Mouse (Mus musculus) mesoderm, embryonic 11.5 days (tissue): Measurements from ENCODE around the gene Relt.

Source experiments
- DNase-seq: peaks from one replicate; pipeline ENCODE4 v3.0.0-alpha.2; 2012; ENCODE audit warnings: low read depth, low spot score

Relt gene

DNA sequence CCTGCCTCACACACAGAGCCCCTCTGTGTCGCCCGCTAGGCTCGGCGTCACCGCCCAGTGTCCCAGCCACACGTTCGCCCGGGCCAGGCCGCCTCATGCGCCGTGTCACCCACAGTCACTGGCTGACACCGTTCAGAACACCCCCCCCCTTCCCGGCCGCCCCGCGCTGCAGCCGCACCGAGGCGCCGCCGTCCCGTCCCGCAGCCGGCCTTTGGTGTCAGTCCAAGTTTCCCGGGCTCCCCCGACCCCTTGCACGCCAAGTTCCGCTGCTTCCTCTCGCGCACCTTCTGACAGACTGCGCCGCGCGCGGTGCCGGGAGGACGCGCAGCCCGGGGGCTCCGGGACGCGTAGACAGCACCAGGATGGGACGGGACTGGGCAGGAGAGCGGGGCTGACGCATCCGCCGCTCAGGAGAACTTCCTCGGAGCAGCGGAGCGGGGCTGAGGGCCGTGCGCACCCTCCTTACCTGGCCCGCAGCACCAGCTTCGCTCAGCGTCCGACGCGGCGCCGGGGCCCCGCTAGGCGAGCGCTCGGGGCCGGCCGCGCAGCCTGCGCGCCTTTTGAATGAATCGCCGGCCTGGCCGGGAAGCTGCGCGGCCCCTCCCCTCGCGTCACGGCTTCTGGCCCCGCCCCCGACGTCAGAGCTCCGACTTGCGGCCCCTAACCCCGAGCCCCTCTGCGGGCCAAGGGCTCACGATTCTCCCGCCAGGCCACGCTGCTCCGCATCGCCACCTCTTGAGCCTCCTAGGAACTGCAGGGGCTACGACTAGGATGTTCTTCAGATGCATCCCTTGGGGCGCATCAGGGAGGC is at the start of gene Relt:
Relt (minus strand) TSS at position 619 of the 811 bp plus-strand sequence.
- peak; percentile 96 for DNase-seq

DNA sequence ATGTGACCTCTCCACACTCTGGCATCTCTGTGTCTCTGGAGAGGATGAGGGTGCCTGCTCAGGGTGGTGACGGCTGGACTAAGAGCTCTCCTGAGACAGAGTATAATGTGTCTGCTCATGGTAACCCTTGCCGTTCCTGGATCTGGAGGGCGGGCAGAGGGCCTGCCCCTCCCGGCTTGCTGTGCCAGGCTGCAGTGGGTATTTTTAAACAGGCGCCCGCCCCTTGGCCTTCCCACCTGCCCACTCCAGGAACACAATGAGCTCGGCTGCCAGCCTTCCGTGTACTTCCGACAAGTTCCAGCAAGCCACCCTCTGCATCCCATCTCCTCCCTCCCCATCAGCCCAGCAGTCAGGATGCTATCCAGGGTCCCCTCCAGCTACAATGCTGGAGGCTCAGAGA is 48.5 kb upstream of the Relt start:
- DNase-seq = no peak

DNA sequence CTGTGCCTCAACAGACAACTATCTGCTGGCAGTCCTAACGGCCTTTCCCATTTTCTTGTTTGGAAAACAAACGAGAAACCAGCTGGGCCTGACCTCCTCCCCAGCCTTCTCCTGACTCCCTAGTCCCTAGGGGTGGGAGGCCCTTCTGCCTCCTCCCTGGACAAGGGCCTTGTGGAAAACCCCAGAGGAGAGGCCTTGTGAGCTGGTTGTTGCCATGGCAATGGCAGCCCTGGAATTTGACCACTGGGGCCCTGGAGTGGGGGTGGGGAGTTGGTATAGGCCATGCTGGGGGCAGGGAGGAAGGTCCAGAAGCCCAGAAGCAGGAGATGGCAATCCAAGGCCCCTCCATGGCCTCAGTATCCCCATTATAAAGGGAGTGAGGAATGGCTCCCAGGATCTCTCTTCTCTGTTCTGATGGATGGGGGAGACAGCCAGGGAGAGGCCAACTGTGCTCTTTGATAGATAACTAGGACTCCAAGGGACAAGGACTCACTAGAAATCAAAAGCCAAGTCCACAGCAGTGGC is 48.1 kb upstream of the Relt start:
- peak; percentile 71 for DNase-seq

DNA sequence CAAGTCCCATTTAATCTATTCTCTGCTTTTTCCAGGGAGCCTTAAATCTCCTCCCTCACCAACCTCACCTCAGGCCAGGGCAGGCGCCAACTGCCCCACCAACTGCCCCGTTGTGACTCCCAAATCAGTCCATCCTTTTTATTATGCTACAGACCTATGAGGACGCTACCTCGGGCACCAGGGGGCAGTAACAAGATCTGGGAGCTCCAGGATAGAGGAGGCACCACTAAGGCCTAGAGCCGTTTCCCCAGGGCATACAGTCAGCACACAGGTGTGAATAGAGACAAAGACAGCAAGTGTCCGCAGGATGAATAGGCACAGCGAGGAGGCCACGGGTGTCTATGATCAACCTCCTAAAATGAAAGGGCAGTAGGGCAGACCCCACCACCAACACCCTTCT is 45.3 kb upstream of the Relt start:
- no peak for DNase-seq

DNA sequence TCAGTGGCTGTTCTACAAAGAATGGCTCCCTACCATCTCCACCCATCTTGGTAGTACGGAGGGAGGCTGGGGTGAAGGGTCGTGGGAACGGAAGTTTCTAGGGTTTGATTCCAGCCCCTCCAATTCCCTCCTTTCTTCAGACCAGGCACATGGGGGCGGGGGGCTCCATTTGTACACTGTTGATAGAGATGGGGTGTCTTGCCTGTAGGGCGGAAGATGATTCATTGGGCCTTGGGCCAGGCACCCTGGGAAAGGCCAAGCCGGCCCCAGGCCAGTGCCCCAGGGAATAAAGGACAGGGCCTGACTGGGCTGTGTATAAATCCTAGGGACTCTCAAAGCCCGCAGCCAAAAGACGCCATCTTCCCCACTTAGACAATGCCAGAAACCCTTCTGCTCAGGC is 44.8 kb upstream of the Relt start:
- DNase-seq = no peak

DNA sequence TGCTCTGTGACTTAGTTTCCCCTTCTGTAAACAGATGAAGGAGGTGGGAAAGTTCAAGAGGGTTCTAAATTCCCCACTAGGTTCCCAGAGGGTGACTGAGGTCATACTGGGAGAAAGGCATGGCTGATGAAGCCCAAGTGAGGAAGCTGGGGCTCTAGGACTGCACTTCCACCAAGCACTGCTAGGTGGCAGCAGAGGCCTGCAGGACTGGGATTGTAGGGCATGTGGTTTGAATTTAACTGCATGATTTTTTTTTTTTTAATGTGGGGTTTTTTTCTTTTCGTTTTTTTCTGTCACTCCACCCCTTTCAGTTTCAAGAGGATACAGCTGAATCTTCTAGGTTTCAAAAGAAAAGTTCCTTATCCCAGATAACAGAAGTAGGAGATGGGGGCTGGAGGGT is 44.0 kb upstream of the Relt start:
- peak; percentile 85 for DNase-seq

DNA sequence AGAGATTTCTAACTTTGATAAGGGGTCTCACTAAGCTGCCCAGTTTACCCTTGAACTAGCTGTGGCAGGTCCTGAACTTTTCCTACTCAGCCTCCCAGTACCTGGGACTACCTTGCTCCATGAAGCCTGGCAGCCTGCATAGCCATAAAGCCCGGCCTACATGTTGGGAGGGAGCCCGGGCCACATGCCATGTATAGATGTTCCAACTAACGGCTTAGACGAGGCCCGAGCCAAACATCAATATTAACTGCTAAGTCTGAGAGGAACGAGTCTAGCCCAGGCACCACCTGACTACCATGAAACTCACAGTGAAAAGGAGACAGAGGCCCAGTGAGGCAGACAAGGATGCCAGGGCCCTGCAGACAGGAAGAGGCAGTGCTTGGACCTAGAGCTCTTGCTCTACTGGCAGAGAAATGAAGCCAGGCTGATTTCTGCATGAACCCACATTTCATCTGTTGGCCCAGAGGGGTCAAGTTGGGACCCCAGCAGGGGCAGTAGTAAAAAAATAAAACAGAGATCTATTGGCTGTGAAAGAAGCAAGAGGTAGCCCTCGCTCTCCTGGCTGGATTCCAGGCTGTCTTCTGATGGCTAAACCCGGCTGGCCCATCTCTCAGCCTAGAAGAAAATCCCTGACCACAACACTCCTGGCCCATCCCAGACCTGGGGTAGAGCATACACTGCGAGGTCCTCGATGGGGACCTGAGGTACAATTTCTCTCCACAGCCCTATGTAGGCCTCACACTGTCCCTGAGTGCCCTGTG is 43.0 kb upstream of the Relt start:
- DNase-seq = no peak

DNA sequence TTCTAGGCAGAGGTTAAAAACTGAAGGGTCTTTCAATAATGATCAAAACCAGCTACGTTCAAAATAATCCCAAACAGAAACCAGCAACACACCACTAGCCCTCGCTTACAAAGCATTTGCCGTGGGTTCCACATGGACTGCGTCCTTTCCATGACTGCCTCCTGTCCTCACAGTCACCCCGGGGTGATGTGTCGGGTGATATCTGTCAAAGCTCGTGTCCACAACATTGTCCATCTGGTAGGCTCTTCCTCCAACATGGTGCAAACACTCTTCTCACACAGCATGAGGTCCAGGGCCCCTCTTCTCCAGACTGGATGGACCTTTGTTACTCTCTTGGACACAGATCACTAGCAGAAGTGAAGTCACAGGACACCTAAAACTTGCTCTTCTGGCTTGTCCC is 41.8 kb upstream of the Relt start:
- DNase-seq = no peak

DNA sequence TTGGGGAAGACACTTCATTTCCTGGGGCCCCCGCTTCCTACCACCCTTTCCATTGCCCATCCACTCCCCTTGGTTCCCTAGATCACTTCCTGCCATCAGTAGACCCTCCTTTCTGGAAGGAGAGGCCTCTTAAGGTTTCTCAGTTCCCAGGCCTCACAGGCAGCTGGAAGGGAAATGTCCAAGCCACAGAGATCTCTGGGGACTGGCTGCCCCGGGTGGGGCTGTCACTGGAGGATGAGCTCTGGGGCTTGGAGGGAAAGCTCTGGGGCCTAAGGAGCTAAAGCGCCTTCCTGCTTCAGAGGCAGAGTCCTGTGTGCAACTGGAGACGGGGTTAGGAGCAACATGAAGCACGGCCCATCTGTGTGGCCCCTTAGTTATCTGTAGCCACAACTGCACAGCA is 41.4 kb upstream of the Relt start:
- no peak for DNase-seq

DNA sequence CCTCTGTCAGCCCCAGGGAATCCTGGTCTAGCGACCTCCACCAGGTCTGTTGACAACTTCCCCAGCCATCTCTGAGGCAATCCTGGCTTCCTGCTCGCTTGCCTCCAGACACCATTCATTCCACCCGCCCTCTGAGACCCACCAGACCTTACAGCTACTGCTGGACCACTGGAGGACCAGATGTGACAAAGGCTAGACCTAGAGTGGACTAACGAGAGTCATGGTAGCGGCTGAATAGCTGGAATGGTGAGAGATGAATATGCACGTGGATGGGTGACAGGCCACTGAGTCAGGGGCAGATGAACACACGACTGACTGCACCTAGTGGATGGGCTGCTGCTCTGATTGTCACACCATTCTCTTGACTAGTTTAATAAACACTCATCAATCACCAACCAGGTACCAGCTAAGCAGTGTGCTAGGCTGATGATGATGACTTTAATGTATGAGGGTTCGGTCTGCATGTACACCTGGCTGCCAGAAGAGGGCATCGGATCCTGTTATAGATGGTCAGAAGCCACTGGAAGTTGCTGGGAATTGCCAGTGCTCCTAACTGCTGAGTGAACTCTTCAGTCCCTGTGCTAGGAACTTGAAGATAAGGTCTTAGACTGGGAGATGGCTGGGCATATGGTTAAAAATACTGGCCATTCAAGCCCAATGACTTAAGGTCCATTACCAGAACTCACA is 39.3 kb upstream of the Relt start:
- no peak for DNase-seq

DNA sequence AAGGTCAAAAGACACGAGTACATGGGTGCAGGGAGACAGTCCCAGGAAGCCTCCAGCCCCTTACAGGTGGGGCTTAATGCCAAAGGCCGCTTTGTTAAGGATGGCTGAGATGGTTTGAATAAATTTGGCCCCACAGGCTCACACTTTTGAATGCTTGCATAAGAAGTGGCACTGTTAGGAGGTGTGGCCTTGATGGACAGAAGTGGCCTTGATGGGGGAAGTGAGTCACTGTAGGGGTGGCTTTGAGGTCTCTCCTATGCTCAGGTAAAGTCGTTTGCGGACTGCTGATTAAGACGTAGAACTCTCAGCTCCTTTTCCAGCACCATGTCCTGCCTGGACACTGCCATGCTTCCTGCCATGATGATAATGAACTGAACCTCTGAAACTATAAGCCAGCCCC is 34.6 kb upstream of the Relt start:
- no peak for DNase-seq

DNA sequence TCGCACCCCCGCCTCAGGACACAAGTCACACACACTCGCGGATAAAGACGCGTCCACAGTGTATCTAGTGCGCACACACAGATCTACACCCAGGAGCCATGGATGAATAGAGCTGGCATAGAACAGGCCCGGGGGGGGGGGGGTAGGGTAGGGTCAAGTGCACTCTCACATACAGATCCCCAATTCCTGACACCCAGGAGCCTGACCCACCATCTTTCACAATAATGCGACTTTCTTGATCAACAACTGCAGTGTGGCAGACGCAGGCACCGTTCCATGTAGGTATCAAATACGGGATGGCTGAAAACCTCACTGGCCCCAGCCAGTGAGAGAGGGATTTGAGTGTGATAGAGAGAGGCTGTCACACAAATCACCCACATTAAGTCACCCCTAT is 31.6 kb upstream of the Relt start:
- no peak for DNase-seq

DNA sequence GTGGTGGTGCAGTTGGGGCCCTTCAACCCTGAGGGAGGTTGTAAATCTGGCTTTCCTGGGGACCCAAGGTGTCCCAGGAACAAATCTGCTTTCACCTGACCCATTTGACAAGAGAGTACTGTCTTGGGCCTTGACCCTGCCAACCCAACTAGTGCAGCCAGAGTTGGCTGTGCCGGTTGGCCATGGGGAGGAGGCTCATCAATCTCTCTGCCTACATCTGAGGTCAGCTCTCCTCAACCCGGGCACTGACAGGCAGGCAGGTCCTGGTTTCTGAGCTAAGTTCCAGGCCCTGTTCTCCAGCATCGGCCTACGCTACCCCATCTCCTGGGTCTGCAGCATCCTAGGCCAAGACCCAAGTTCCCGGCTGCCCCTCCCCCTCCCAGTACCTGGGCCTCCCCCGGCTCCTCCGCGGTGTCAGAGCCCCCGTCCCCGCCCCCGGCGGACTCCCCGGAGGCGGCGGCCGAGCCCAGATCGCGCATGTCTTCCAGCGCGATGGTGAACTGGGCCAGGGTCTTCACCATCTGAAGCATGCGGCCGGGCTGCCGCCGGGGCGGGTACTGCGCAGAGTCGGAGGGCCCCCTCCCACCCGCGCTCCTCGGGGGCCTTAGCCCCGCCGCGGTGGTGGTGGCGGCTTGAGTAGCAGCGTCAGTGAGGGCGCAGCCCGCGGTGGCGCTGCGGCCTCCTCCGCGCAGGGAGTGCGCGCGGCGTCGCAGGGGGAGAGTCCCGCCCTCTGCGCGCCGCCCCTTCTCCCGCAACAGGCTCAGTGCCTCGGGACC is 31.0 kb upstream of the Relt start:
- peak; percentile 41 for DNase-seq

DNA sequence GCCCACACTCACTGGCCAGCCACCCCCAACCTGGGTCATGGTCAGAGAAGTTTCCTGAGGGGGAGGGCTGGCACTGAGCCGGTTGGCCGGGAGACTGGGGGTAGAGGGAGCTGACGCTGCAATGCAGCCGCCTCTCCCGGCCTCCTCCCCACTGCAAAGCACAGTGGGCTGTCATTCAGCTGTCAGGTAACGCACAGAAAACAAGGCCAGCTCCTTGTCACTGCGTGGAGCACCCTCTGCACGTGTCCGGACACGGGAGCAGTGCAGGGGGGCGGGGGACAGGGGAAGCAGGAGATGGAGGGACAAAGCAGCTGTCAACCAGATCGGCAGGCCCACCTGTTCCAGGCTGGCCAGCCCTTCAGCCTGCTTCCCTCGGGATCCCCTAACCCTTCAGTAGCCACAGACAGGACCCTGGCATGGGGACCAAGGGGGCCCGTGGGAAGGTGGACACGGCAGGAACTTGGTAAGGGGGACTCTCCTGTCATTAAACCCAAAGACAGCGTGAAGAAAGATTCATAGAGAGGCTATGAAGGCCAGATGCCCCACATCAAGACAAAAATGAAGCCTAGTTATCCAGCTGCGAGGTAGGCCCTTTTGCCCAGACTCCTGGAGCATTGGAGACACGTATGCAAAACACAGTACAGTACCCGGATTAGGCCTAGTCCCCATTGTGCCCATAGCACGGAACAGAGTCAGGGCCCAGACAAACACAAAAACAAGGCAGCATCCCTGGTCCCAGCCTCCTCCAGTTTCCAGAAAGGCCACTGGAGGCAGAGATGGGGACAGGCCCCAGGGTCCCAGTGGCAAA is 30.2 kb upstream of the Relt start:
- DNase-seq = no peak

DNA sequence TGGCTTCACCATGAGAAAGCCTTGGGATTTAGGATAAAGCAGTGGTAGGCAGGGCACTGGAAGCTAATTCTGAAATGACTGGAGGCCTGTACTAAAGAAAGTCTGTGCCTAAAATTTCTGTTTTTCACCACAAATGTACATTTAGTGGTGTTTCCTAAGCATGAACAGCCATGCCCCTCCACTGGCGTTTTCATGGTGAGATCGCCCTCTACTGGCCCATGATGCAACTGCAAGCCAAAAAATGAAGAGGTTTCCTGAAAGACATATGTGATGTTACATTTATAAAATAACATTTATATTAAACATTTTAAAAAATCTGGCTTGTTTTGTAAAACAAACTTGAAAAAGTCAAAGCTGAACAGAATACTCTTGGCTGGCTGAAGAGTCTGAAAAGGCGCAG is 23.3 kb upstream of the Relt start:
- DNase-seq = peak; percentile 46

DNA sequence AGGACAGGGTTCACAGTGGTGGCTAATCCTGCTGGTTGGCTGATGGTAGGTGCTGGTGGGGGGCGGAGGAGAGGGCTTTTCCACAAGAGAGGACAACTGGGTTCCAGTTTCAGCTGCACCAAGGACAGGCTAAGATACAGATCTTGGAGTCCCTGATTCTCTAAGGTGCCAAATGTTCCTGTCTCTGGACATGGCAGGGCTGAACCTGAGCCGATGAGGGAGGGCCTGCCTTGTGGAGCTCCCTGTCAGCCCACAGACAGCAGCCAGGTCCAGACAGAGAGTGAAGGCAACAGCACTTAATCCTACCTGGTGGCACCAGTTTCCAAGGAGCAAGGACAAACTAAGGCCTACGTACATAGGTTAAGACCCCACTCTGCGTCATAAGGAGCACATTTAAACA is 21.2 kb upstream of the Relt start:
- DNase-seq = no peak

DNA sequence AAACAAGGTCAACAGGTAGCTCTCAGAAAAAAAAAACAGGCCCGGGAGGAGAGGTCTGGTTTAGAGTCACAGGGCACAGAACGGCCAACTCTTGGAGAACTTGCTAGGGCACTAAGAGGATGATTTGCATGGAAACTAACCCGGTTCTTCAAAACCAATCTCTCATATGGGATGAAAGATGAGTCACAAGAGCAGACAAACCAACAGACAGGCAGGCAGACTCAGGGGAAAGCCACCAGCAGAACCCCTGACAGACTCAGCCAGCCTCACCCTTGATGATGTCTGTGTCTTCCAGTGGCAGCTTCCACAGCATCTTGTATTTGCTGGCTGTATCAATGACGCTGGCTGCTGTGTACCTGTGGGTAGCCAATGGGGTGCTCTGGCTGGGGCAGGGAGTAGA is 18.7 kb upstream of the Relt start:
- DNase-seq = no peak

DNA sequence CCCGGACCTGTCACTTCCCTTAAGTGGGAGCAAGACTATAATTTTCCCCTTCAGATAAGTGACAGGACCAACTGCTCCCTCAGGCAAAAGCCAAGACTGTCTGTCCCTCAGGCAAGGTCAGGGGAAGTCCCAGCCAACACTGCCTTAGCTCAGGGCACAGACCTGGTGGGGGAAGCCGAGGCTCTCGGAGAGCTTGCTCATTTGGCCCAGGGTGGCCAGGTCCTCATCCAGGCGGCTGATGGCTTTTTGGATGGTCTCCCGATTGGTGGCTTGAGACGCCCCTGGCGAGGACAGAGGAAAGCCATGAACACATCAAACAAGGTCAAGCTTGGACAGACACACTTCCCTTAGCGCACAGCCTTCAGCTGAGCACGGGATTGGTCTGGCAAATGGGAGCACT is 18.3 kb upstream of the Relt start:
- DNase-seq = no peak

DNA sequence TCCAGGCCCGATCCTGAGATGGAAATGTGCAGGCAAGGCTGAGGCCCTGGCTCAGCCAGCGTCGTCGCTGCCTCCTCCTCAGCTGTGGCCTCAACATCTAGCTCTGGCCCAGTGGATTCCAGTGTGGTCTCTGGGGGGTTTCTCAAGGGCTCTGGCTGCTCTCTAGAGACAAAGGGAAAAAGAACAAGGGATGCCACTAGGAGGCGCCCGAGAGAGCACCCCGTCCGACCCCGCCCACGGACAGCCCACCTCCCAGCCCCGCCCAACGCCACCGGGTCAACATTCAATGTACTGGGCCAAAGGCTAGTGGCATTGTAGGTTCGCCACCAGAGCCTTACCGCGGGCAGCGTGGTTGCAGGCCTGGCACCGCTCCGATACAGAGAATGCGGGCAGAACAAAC is 16.3 kb upstream of the Relt start:
- DNase-seq = peak; percentile 86

DNA sequence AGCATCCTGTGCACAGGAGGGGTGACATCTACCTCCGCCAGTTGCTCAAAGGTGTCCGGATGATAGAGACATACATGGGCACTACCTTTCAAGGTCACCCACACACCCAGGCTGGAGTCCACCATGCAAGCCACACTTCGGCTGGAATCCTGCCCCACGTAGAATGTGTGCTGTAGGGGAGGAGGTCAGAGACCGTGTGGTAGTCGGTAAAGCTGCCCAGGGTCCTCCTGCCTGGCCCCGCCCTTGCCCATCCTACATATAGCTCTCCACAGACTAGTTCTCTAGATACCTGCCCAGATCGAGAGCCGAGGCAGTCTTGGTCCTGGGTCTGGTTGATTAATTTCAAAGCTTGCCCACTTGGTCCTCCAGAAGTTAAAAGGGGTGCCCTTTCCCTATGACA is 13.5 kb upstream of the Relt start:
- no peak for DNase-seq

DNA sequence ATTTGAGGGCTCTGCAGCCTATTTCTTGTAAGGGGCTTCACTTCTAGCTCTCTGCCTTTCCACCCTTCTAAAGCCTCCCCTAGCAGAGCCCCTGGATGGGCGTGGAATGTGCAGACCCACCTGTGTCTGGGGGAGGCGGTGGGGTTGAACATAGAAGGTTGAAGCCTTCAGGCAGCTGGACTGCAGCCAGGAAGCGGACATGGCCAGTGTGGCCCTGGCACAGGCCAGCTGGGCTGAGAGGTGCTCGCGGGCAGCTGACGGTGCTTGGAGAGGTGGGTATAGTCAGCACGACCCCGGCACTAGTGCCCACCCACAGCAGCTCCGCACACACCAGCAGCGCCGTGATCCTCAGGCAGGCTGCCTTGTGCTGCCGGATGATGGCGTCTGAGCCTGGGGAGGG is 13.0 kb upstream of the Relt start:
- no peak for DNase-seq
